ENCODE assay signal across 25 mouse cellular contexts in the genomic region with DNA sequence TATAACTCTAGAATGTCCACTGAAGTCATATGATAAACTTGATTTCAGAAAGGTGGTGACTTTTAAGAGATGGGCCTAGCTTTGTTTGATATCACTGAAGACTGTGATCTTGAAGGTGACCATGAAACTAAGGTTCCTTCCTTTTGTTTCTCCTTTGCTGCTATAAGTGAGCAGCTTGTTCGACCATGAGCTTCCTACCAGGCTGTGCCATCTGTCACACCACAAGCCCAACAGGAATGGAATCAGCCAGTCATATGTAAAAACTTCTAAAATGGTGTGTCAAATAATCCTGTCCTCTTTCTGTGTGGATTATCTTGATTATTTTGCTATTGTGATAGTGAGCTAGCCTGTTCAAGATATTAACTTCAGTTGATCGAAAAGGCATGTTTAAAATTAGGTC.
DNase-seq lines count a peak whose midpoint lies in the region; ATAC-seq lines count a peak whose summit lies in the region.
"Had no signal": no experiment of that assay in that cellular context is flagged by ENCODE, and none has a peak within 500 bp of the region (broad histone marks: within the 10 kb centered on the region; RNA-seq: fewer than 3 reads in every experiment).

No protein-coding gene starts in this region.

- H3K9me3 ChIP-seq in kidney, embryonic 16.5 days (ENCODE audit: low read length): no peaks in the 10 kb centered on the region
- H3K9me3 ChIP-seq: embryonic facial prominence, embryonic 13.5 days; heart, embryonic 15.5 days; liver, embryonic 13.5 days; neural tube, embryonic 12.5 days had no signal

- H3K27ac ChIP-seq in kidney, embryonic 16.5 days (ENCODE audit: low read length): no peak overlapping the region
- H3K27ac ChIP-seq: embryonic facial prominence, embryonic 13.5 days; heart, embryonic 15.5 days; hindbrain, embryonic 14.5 days; liver, embryonic 13.5 days; neural tube, embryonic 12.5 days had no signal

- H3K4me1 ChIP-seq in kidney, embryonic 16.5 days (ENCODE audit: insufficient read depth, low read length): no peaks in the 10 kb centered on the region
- H3K4me1 ChIP-seq: liver, embryonic 13.5 days; neural tube, embryonic 12.5 days had no signal

- no peak for DNase-seq in frontal cortex, adult 2 months (ENCODE audit: extremely low spot score in 1 of 2, low spot score in 1 of 2)
- DNase-seq in brain, adult 2 months (ENCODE audit: low read depth, low spot score): peak; percentile 94
- peak; percentile 81 for DNase-seq in cerebellum, adult 11-12 months
- peak; percentile 71 to 79 for DNase-seq in cerebellum, postnatal 10 days
- no peak for DNase-seq in spleen, postnatal 4 days (ENCODE audit: low spot score in 2 of 2)
- DNase-seq: adrenal gland, postnatal 36 days; embryo, embryonic 11 days; forebrain, postnatal 0 days; gastrocnemius, postnatal 36 days; heart, postnatal 36 days; kidney, adult 2 months; kidney, postnatal 10 days; liver, embryonic 13.5 days; lung, adult 2 months; lung, postnatal 14 days; retina, postnatal 1 day; right cerebral cortex, postnatal 25 days; spleen, adult 18-20 months had no signal

- H3K27me3 ChIP-seq in kidney, embryonic 16.5 days (ENCODE audit: insufficient read depth, low read length): no peaks in the 10 kb centered on the region
- H3K27me3 ChIP-seq: embryonic facial prominence, embryonic 13.5 days; heart, embryonic 15.5 days; liver, embryonic 13.5 days; neural tube, embryonic 12.5 days had no signal

- 0 out of 2 replicates have a peak, but pooled peaks have one; percentile 25 for ATAC-seq in frontal cortex, adult (ENCODE audit: low TSS enrichment)
- ATAC-seq in kidney, embryonic 16.5 days (ENCODE audit: low FRiP score, low TSS enrichment): no peak
- ATAC-seq: forebrain, postnatal 0 days had no signal

- no peak overlapping the region for H3K4me3 ChIP-seq in kidney, embryonic 16.5 days (ENCODE audit: low read length)
- H3K4me3 ChIP-seq: embryonic facial prominence, embryonic 13.5 days; heart, embryonic 15.5 days; liver, embryonic 13.5 days; neural tube, embryonic 12.5 days had no signal

- no peak overlapping the region for H3K9ac ChIP-seq in kidney, embryonic 16.5 days (replicated peaks; ENCODE audit: low read length)
- H3K9ac ChIP-seq: embryonic facial prominence, embryonic 13.5 days; forebrain, postnatal 0 days; heart, embryonic 15.5 days; hindbrain, embryonic 14.5 days; liver, embryonic 13.5 days; neural tube, embryonic 12.5 days had no signal

- WGBS in kidney, embryonic 16.5 days: 91% methylated on average over 2 of the region's 2 CpGs

- no peaks in the 10 kb centered on the region for H3K36me3 ChIP-seq in kidney, embryonic 16.5 days (ENCODE audit: insufficient read depth, low read length)
- H3K36me3 ChIP-seq: heart, embryonic 15.5 days; liver, embryonic 13.5 days; neural tube, embryonic 12.5 days had no signal

- H3K4me2 ChIP-seq in kidney, embryonic 16.5 days (replicated peaks; ENCODE audit: low read depth, low read length): no peak overlapping the region
- H3K4me2 ChIP-seq: embryonic facial prominence, embryonic 13.5 days; heart, embryonic 15.5 days; hindbrain, embryonic 14.5 days; liver, embryonic 13.5 days; midbrain, embryonic 11.5 days; neural tube, embryonic 12.5 days had no signal

Comparison
In these comparisons a context has a peak if more than half of its experiments do, and no peak if none do; other contexts are left out.
1. DNase-seq: peak in brain, adult 2 months (single experiment), cerebellum, adult 11-12 months (single experiment) and cerebellum, postnatal 10 days (2 of 2); none in frontal cortex, adult 2 months (0 of 2) and spleen, postnatal 4 days (0 of 2).